Mouse (Mus musculus) megakaryocyte, embryonic 14.5 days (primary cell): ENCODE measurements around the gene Cracr2b.

Experiments used
- FLI1 ChIP-seq: IDR thresholded peaks from 2 replicates; pipeline ENCODE4 v1.6.1; 2012; ENCODE audit warnings: low read length, inconsistent platforms, mixed read lengths
- GATA1 ChIP-seq: IDR thresholded peaks from 3 replicates; pipeline ENCODE4 v1.6.1; 2012; ENCODE audit warnings: mixed read lengths, low read length, inconsistent platforms, borderline replicate concordance

GRCm38 (mm10) chr7:141432741-141433516 lies 28.0 kb upstream of the Cracr2b start:
- TF ChIP-seq GATA1 (no peak), FLI1 (no peak)
